Mouse (Mus musculus): ENCODE measurements around the gene Olfr1177-ps.

DNA sequence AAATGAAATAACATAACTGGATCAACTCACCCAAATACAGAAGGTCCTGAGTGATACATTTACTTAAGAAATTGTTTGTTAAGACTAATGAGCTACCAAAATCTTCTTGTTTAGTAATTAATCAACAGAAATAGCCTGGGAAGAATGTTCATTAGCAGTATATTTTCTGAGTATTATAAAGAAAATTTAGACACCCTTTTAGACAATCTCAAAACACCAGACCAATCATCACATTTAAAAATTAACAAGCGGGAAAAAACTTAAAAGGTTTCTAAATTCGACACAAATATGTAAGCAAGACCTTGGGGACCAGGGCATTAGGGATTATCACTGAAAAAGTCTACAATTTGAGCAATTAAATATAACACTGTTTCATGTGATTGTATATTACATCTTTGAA lies 19.2 kb downstream of the Olfr1177-ps start, which contains the start of gene Olfr1175-ps:
- no peak for TF ChIP-seq POLR2A (IDR thresholded peaks at IDR 0.05; ENCODE audit: insufficient read length, low read depth)
- no peak for TF ChIP-seq CEBPB (IDR thresholded peaks at IDR 0.05; ENCODE audit: insufficient read depth, poor library complexity, severe bottlenecking)
- no peak for TF ChIP-seq MAX (IDR thresholded peaks at IDR 0.05; ENCODE audit: low read depth)
- no peak for TF ChIP-seq USF1 (IDR thresholded peaks at IDR 0.05; ENCODE audit: low read depth)
- TF ChIP-seq E2F4 (IDR thresholded peaks at IDR 0.05; ENCODE audit: insufficient read depth): no peak
- TF ChIP-seq TCF12 (IDR thresholded peaks at IDR 0.05; ENCODE audit: insufficient read depth, poor library complexity, severe bottlenecking): no peak
- TF ChIP-seq MYOG (IDR thresholded peaks at IDR 0.05; ENCODE audit: control insufficient read depth in 1 of 3, insufficient read depth in 1 of 3, insufficient read length in 2 of 3, low read depth in 2 of 3): no peak
- no peak for TF ChIP-seq SRF (IDR thresholded peaks at IDR 0.05; ENCODE audit: control insufficient read depth, insufficient read length, low read depth)
- TF ChIP-seq POLR2AphosphoS2 (IDR thresholded peaks at IDR 0.05; ENCODE audit: insufficient read length, low read depth): no peak
- TF ChIP-seq REST (IDR thresholded peaks at IDR 0.05; ENCODE audit: insufficient read depth, insufficient read length): no peak
- no peak for TF ChIP-seq MYOD1 (IDR thresholded peaks at IDR 0.05; ENCODE audit: control insufficient read depth in 1 of 3, insufficient read length in 2 of 3, low read depth in 2 of 3)
- no peak for TF ChIP-seq TCF3 (IDR thresholded peaks at IDR 0.05; ENCODE audit: insufficient read length, low read depth)
